Mouse (Mus musculus): ENCODE measurements around the gene Samd4b.

- no peak for TF ChIP-seq EP300 (IDR thresholded peaks at IDR 0.05; ENCODE audit: low read depth)
- no peak for TF ChIP-seq CTCF (IDR thresholded peaks at IDR 0.05; ENCODE audit: low read depth)
Measured at GRCm38 (mm10) chr7:28645947-28646475, 48.1 kb upstream of the Samd4b start.

All from heart, postnatal 0 days (tissue).